Mouse (Mus musculus) macrophage (primary cell): ENCODE measurements around the gene A130010J15Rik. TPM values are rescaled to one million over a fixed set of nuclear protein-coding genes. Genes with fewer than 3 reads are reported as not detected.

ENCODE experiments used
- H3K27ac ChIP-seq: fragments of 350-480 bp; formaldehyde crosslinking; 2 replicates; pipeline ENCODE4 v1.9.0; 2021
- H3K36me3 ChIP-seq: fragments of 350-480 bp; formaldehyde crosslinking; 2 replicates; pipeline ENCODE4 v1.9.0; 2021; ENCODE audit errors: inconsistent target
- H3K4me3 ChIP-seq: fragments of 350-480 bp; formaldehyde crosslinking; 2 replicates; pipeline ENCODE4 v1.9.0; 2021; ENCODE audit errors: inconsistent target
- H3K79me2 ChIP-seq: fragments of 350-480 bp; formaldehyde crosslinking; 2 replicates; pipeline ENCODE4 v1.9.0; 2021; ENCODE audit errors: inconsistent target
- WGBS: methylation state at CpG from one replicate; pipeline ENCODE4 v1.1.7; 2026; ENCODE audit warnings: inconsistent platforms; ENCODE audit not compliant: missing documents; 5-methylcytosine and 5-hydroxymethylcytosine counted together
- polyA plus RNA-seq: library from polyadenylated mRNA; stranded (reverse); fragments of 250-400 nt; gene quantifications from 3 replicates; pipeline ENCODE4 v1.2.4, GENCODE M21; 2018; ENCODE audit warnings: inconsistent platforms

A130010J15Rik gene
- polyA plus RNA-seq, 1 experiment from 2014 or later, result 4.8 TPM

GRCm38 (mm10) chr1:193141118-193141517 is 26.7 kb upstream of the A130010J15Rik start:
- whole genome bisulfite sequencing, result 84% methylated on average over 7 of the region's 7 CpGs
- Histone ChIP-seq H3K27ac (no peak overlapping the region), H3K79me2 (no peaks in the 10 kb centered on the region), H3K36me3 (no peaks in the 10 kb centered on the region), H3K4me3 (no peak overlapping the region)

- H3K36me3 ChIP-seq, result no peaks in the 10 kb centered on the region
- H3K27ac ChIP-seq, result no peak overlapping the region
- H3K79me2 ChIP-seq, result no peaks in the 10 kb centered on the region
- 45% methylated on average over 8 of the region's 8 CpGs for WGBS
- H3K4me3 ChIP-seq, result no peak overlapping the region
Observed at GRCm38 (mm10) chr1:193142517-193143062, 25.3 kb upstream of the A130010J15Rik start.

GRCm38 (mm10) chr1:193144516-193144915 is 23.3 kb upstream of the A130010J15Rik start:
- H3K36me3 ChIP-seq, result no peaks in the 10 kb centered on the region
- H3K4me3 ChIP-seq, result no peak overlapping the region
- H3K27ac ChIP-seq, result no peak overlapping the region
- H3K79me2 ChIP-seq, result no peaks in the 10 kb centered on the region
- WGBS, result 97% methylated on average over 6 of the region's 6 CpGs

- Histone ChIP-seq H3K79me2 (no peaks in the 10 kb centered on the region), H3K36me3 (no peaks in the 10 kb centered on the region), H3K27ac (no peak overlapping the region), H3K4me3 (no peak overlapping the region)
- WGBS, result 26% methylated on average over 4 of the region's 4 CpGs
Observed at GRCm38 (mm10) chr1:193145101-193145500, 22.7 kb upstream of the A130010J15Rik start.

- 14% methylated on average over 1 of the region's 1 CpGs for WGBS
- Histone ChIP-seq H3K79me2 (no peaks in the 10 kb centered on the region), H3K36me3 (no peaks in the 10 kb centered on the region), H3K27ac (no peak overlapping the region), H3K4me3 (no peak overlapping the region)
Observed at GRCm38 (mm10) chr1:193146416-193146815, 21.4 kb upstream of the A130010J15Rik start.

GRCm38 (mm10) chr1:193149231-193149630 is 18.6 kb upstream of the A130010J15Rik start:
- H3K4me3 ChIP-seq, result no peak overlapping the region
- no peaks in the 10 kb centered on the region for H3K36me3 ChIP-seq
- no peaks in the 10 kb centered on the region for H3K79me2 ChIP-seq
- H3K27ac ChIP-seq, result no peak overlapping the region
- 73% methylated on average over 3 of the region's 3 CpGs for WGBS

- no peaks in the 10 kb centered on the region for H3K79me2 ChIP-seq
- no peak overlapping the region for H3K27ac ChIP-seq
- H3K4me3 ChIP-seq, result no peak overlapping the region
- no peaks in the 10 kb centered on the region for H3K36me3 ChIP-seq
- WGBS, result 71% methylated on average over 7 of the region's 7 CpGs
Observed at GRCm38 (mm10) chr1:193151134-193151533, 16.7 kb upstream of the A130010J15Rik start.

- H3K4me3 ChIP-seq, result no peak within 1 kb of the TSS
- no peak within 1 kb of the TSS for H3K27ac ChIP-seq
- no peaks in the 10 kb centered on the region for H3K36me3 ChIP-seq
- 9% methylated on average over 30 of the region's 30 CpGs for WGBS
- no peaks in the 10 kb centered on the region for H3K79me2 ChIP-seq
Observed at GRCm38 (mm10) chr1:193152872-193153271, 15.0 kb upstream of the A130010J15Rik start, which contains the start of gene Irf6. Gene Irf6, plus strand, starts transcription at chr1:193153111.

- H3K36me3 ChIP-seq, result no peaks in the 10 kb centered on the region
- no peaks in the 10 kb centered on the region for H3K79me2 ChIP-seq
- WGBS, result 64% methylated on average over 14 of the region's 16 CpGs
- no peak overlapping the region for H3K4me3 ChIP-seq
- H3K27ac ChIP-seq, result no peak overlapping the region
Observed at GRCm38 (mm10) chr1:193153561-193153960, 14.3 kb upstream of the A130010J15Rik start.

GRCm38 (mm10) chr1:193156316-193157110 is 11.3 kb upstream of the A130010J15Rik start:
- H3K27ac ChIP-seq, result no peak overlapping the region
- no peak overlapping the region for H3K4me3 ChIP-seq
- 50% methylated on average over 15 of the region's 15 CpGs for WGBS
- no peaks in the 10 kb centered on the region for H3K36me3 ChIP-seq
- no peaks in the 10 kb centered on the region for H3K79me2 ChIP-seq

GRCm38 (mm10) chr1:193157111-193157492 is 10.7 kb upstream of the A130010J15Rik start:
- 91% methylated on average over 8 of the region's 8 CpGs for WGBS
- H3K79me2 ChIP-seq, result no peaks in the 10 kb centered on the region
- no peak overlapping the region for H3K27ac ChIP-seq
- H3K4me3 ChIP-seq, result no peak overlapping the region
- no peaks in the 10 kb centered on the region for H3K36me3 ChIP-seq

GRCm38 (mm10) chr1:193159163-193159562 is 8.7 kb upstream of the A130010J15Rik start:
- Histone ChIP-seq H3K4me3 (no peak overlapping the region), H3K36me3 (no peaks in the 10 kb centered on the region), H3K27ac (no peak overlapping the region), H3K79me2 (no peaks in the 10 kb centered on the region)
- 91% methylated on average over 3 of the region's 3 CpGs for WGBS

GRCm38 (mm10) chr1:193159613-193160012 is 8.2 kb upstream of the A130010J15Rik start:
- WGBS, result 27% methylated on average over 1 of the region's 1 CpGs
- H3K4me3 ChIP-seq, result no peak overlapping the region
- no peaks in the 10 kb centered on the region for H3K79me2 ChIP-seq
- no peak overlapping the region for H3K27ac ChIP-seq
- no peaks in the 10 kb centered on the region for H3K36me3 ChIP-seq

- Histone ChIP-seq H3K27ac (no peak overlapping the region), H3K36me3 (no peaks in the 10 kb centered on the region), H3K79me2 (no peaks in the 10 kb centered on the region), H3K4me3 (no peak overlapping the region)
- WGBS, result 24% methylated on average over 18 of the region's 18 CpGs
Observed at GRCm38 (mm10) chr1:193160317-193161032, 7.4 kb upstream of the A130010J15Rik start.

GRCm38 (mm10) chr1:193169228-193169627 is 1.4 kb downstream of the A130010J15Rik start:
- H3K4me3 ChIP-seq, result no peak overlapping the region
- no peaks in the 10 kb centered on the region for H3K36me3 ChIP-seq
- 95% methylated on average over 7 of the region's 7 CpGs for WGBS
- no peaks in the 10 kb centered on the region for H3K79me2 ChIP-seq
- H3K27ac ChIP-seq, result no peak overlapping the region
